Mouse (Mus musculus) limb, embryonic 15.5 days (tissue): ENCODE data around the gene Nhs. TPM values are rescaled to one million over a fixed set of nuclear protein-coding genes. Genes with fewer than 3 reads are reported as not detected.
"Not testable (repeated sequence)": the region's sequence is repeated elsewhere in the genome, so short reads cannot be mapped to it uniquely, and the experiment has no call there.

Source experiments
- ATAC-seq: fragments of 200-750 bp; cut with Nextera tagmentation; 2 replicates; pipeline ENCODE4 v1.8.0; 2017; ENCODE audit warnings: low read depth, moderate TSS enrichment; ENCODE audit not compliant: insufficient number of reproducible peaks, low FRiP score, low TSS enrichment
- H3K27ac ChIP-seq: fragments of 300-500 bp; sonication (generic); 2 replicates; pipeline ENCODE4 v1.5.1; 2015; ENCODE audit warnings: moderate library complexity, mild to moderate bottlenecking, inconsistent platforms
- H3K27me3 ChIP-seq: fragments of 300-500 bp; sonication (generic); 2 replicates; pipeline ENCODE4 v1.6.1; 2015; ENCODE audit warnings: inconsistent platforms
- H3K36me3 ChIP-seq: fragments of 300-500 bp; sonication (generic); 2 replicates; pipeline ENCODE4 v1.6.1; 2015; ENCODE audit warnings: inconsistent platforms
- H3K4me1 ChIP-seq: fragments of 300-500 bp; sonication (generic); 2 replicates; pipeline ENCODE4 v1.6.1; 2015; ENCODE audit warnings: inconsistent platforms
- H3K4me2 ChIP-seq: fragments of 300-500 bp; sonication (generic); 2 replicates; pipeline ENCODE4 v1.6.1; 2015; ENCODE audit warnings: mild to moderate bottlenecking, inconsistent platforms
- H3K4me3 ChIP-seq: fragments of 300-500 bp; sonication (generic); 2 replicates; pipeline ENCODE4 v1.5.1; 2015; ENCODE audit warnings: mild to moderate bottlenecking, inconsistent platforms
- H3K9ac ChIP-seq: fragments of 300-500 bp; sonication (generic); 2 replicates; pipeline ENCODE4 v1.6.1; 2015; ENCODE audit warnings: inconsistent platforms
- H3K9me3 ChIP-seq: fragments of 300-500 bp; sonication (generic); 2 replicates; pipeline ENCODE4 v1.6.1; 2016; ENCODE audit warnings: inconsistent platforms
- WGBS: fragments of 180-500 bp; shearing (Covaris S2); methylation state at CpG from one replicate; pipeline ENCODE4 v1.1.7; 2015; 5-methylcytosine and 5-hydroxymethylcytosine counted together
- polyA plus RNA-seq: library from polyadenylated mRNA; unstranded; fragments of >200 nt; fragmentation: Nextera tagmentation; extraction: Ambion mirVana; gene quantifications from 2 replicates; pipeline ENCODE4 v1.2.1, GENCODE M21; 2015

Nhs gene
- polyA plus RNA-seq, 1 experiment from 2014 or later, result 2.3 TPM

GRCm38 (mm10) chrX:161855630-161856029 is 303.9 kb downstream of the Nhs start:
- no peaks in the 10 kb centered on the region for H3K9me3 ChIP-seq
- 74% methylated on average over 2 of the region's 2 CpGs for WGBS

GRCm38 (mm10) chrX:161853626-161854312 is 305.8 kb downstream of the Nhs start:
- no peak for ATAC-seq
- H3K9ac ChIP-seq, result no peak overlapping the region
- no peaks in the 10 kb centered on the region for H3K9me3 ChIP-seq
- H3K4me3 ChIP-seq, result no peak overlapping the region
- WGBS, result 46% methylated on average over 4 of the region's 4 CpGs
- H3K36me3 ChIP-seq, result no peaks in the 10 kb centered on the region
- peaks cover 9% of the 10 kb centered on the region; the same call in 1 of the 2 replicates for H3K27me3 ChIP-seq
- H3K27ac ChIP-seq, result no peak overlapping the region
- no peaks in the 10 kb centered on the region for H3K4me1 ChIP-seq
- no peak overlapping the region for H3K4me2 ChIP-seq

More at GRCm38 (mm10) chrX:161855630-161856029, 303.9 kb downstream of the Nhs start:
- H3K27me3 ChIP-seq, result peaks cover 11% of the 10 kb centered on the region; the same call in 1 of the 2 replicates
- no peak for ATAC-seq
- no peak overlapping the region for H3K4me2 ChIP-seq
- H3K36me3 ChIP-seq, result no peaks in the 10 kb centered on the region
- H3K9ac ChIP-seq, result no peak overlapping the region
- H3K4me1 ChIP-seq, result no peaks in the 10 kb centered on the region
- H3K4me3 ChIP-seq, result no peak overlapping the region
- no peak overlapping the region for H3K27ac ChIP-seq

GRCm38 (mm10) chrX:161826186-161826585 is 333.3 kb downstream of the Nhs start:
- not testable (repeated sequence) for H3K36me3 ChIP-seq, ATAC-seq, H3K4me1 ChIP-seq, H3K27me3 ChIP-seq, H3K9me3 ChIP-seq, H3K4me3 ChIP-seq, H3K4me2 ChIP-seq, H3K9ac ChIP-seq, H3K27ac ChIP-seq
- WGBS, result 23% methylated on average over 2 of the region's 2 CpGs

GRCm38 (mm10) chrX:161790182-161790581 is 369.3 kb downstream of the Nhs start:
- Histone ChIP-seq H3K4me1 (no peaks in the 10 kb centered on the region), H3K27ac (no peak overlapping the region), H3K27me3 (peaks cover 6% of the 10 kb centered on the region; the same call in 1 of the 2 replicates), H3K4me2 (no peak overlapping the region), H3K36me3 (no peaks in the 10 kb centered on the region), H3K9ac (no peak overlapping the region), H3K4me3 (no peak overlapping the region), H3K9me3 (no peaks in the 10 kb centered on the region)
- 26% methylated on average over 6 of the region's 6 CpGs for WGBS
- ATAC-seq, result no peak
